Mouse (Mus musculus) thymus, postnatal 10 days (tissue): ENCODE measurements around the gene Gm17622.

Source experiments
- DNase-seq, 2 experiments: peaks; one replicate each; pipeline ENCODE4 v3.0.0; 2021; ENCODE audit warnings: low spot score in 2 of 2

Gene Gm17622

GRCm38 (mm10) chr13:96490433-96490832 lies at the start of gene Gm17622:
TSS of gene Gm17622 (plus strand) at chr13:96490733.
- no peak for DNase-seq

- no peak for DNase-seq
Observed at GRCm38 (mm10) chr13:96450205-96450856, 40.2 kb upstream of the Gm17622 start.

- DNase-seq, result no peak
Observed at GRCm38 (mm10) chr13:96450869-96451268, 39.7 kb upstream of the Gm17622 start.

- no peak for DNase-seq
Observed at GRCm38 (mm10) chr13:96451386-96452140, 39.0 kb upstream of the Gm17622 start.

- no peak for DNase-seq
Observed at GRCm38 (mm10) chr13:96452621-96453020, 37.9 kb upstream of the Gm17622 start.

GRCm38 (mm10) chr13:96454288-96454687 lies 36.2 kb upstream of the Gm17622 start:
- no peak for DNase-seq

GRCm38 (mm10) chr13:96457566-96457965 lies 33.0 kb upstream of the Gm17622 start:
- DNase-seq, result no peak

- no peak for DNase-seq
Observed at GRCm38 (mm10) chr13:96458018-96458417, 32.5 kb upstream of the Gm17622 start.

- no peak for DNase-seq
Observed at GRCm38 (mm10) chr13:96458606-96459005, 31.9 kb upstream of the Gm17622 start.

- DNase-seq, result no peak
Observed at GRCm38 (mm10) chr13:96462644-96463043, 27.9 kb upstream of the Gm17622 start.

GRCm38 (mm10) chr13:96465315-96465714 lies 25.2 kb upstream of the Gm17622 start:
- no peak for DNase-seq

GRCm38 (mm10) chr13:96468678-96469077 lies 21.9 kb upstream of the Gm17622 start:
- DNase-seq, result no peak

GRCm38 (mm10) chr13:96470556-96470955 lies 20.0 kb upstream of the Gm17622 start:
- DNase-seq, result no peak

- DNase-seq, result no peak
Observed at GRCm38 (mm10) chr13:96470957-96471356, 19.6 kb upstream of the Gm17622 start, which contains the start of gene Ankdd1b. TSS of gene Ankdd1b (minus strand) at chr13:96471198.

- DNase-seq, result no peak
Observed at GRCm38 (mm10) chr13:96477226-96477625, 13.3 kb upstream of the Gm17622 start.

- DNase-seq, result no peak
Observed at GRCm38 (mm10) chr13:96478991-96479390, 11.5 kb upstream of the Gm17622 start.

GRCm38 (mm10) chr13:96487230-96487629 lies 3.3 kb upstream of the Gm17622 start:
- DNase-seq, result no peak

- DNase-seq, result no peak
Observed at GRCm38 (mm10) chr13:96487968-96488367, 2.6 kb upstream of the Gm17622 start.

GRCm38 (mm10) chr13:96496630-96497029 lies 6.1 kb downstream of the Gm17622 start:
- DNase-seq, result no peak

- DNase-seq, result no peak
Observed at GRCm38 (mm10) chr13:96499891-96500290, 9.4 kb downstream of the Gm17622 start.

GRCm38 (mm10) chr13:96505661-96506060 lies 15.1 kb downstream of the Gm17622 start:
- DNase-seq, result no peak

GRCm38 (mm10) chr13:96506313-96506712 lies 15.8 kb downstream of the Gm17622 start:
- DNase-seq, result no peak

- no peak for DNase-seq
Observed at GRCm38 (mm10) chr13:96507541-96507940, 17.0 kb downstream of the Gm17622 start.
